Mouse (Mus musculus) v-Abl transformed pro-B cells (cell line): ENCODE measurements around the gene Rpl10l.

Experiments used
- in situ Hi-C, 2 experiments: fragments of 400-800 bp; cut with MboI; formaldehyde crosslinking; loops; one replicate each; pipeline ENCODE4 v1.15.1; 2025; ENCODE audit not compliant: unreplicated experiment in 2 of 2

The Rpl10l gene

DNA sequence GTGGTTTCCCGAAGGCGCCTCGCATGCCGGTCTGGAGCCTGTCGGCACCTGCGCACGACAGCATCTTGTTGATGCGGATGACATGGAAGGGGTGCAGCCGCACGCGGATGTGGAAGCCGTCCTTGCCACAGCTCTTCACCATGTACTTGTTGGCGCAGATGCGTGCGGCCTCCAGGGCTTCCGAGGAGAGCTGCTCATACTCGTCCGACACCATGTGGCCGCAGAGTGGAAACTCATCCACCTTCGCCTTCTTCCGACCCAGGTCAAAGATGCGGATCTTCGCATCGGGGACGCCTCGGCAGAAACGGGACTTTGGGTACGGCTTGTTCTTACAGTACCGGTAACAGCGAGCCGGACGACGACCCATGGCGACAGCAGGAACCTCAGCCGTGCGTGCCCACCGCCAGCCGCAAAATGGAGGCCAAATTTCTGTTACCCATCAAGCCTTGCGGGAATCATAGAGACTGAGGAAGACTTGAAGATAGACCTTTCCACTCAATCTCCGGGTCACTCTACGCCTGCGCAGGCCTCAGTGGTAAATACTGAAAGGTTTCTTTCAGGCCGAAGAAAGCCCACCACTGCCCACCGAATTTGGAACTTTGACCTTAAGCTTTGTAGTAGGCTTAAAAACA, at the start of gene Rpl10l:
Gene Rpl10l (minus strand): TSS at position 411 of the 632 bp plus-strand sequence.
- in situ Hi-C loops: no loop called here

GRCm38 (mm10) chr12:66275890-66276289, 8.3 kb downstream of the Rpl10l start:
- in situ Hi-C loops: no loop called here

GRCm38 (mm10) chr12:66245461-66246099, 38.6 kb downstream of the Rpl10l start:
- in situ Hi-C loops: no loop called here

DNA sequence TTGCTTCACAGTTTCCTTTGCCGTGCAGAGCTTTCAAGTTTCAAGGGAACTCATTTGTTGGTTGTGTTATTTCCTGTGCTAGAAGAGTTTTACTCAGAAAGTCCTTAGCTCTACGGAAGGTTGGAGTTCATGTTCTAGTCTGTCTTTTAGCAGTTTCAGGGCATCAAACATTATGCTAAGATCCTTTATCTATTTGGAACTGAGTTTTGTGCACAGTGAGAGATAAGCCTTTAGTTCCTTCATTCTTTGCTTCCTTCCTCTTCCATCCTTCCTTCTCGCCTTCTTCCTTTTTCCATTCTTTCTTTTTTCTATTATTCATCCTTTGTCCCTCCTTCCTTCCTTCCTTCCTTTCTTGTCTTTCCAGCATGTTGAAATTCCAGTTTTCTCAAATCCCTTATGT, 50.0 kb downstream of the Rpl10l start:
- in situ Hi-C loops: no loop called here
